Mouse (Mus musculus): ENCODE data around the gene Stard7.

Gene Stard7

DNA sequence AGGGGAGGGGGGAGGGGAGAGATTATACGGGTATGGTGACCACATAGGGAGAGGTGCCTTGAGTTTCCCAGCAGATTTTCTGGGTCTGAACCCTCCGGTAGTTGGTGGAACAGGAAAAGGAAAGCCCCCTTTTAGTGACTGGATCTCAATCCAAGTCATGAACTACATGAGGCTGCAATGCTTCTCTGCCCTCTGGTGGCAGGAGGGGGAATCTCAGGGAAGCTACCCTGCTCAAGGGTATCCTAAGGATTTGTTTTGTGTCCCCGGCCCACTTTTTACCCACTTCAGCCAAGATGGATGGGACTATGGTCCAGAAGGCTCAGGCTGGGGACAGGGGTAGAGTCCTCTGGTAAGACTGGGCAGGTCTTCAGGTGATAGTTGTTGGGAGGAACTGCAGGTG lies 71.1 kb downstream of the Stard7 start:
- in situ Hi-C loops (cut with MboI, MseI), result loop anchor here (5.0 kb wide), 1 partner anchor 34 kb away; no protein-coding TSS in a partner anchor

DNA sequence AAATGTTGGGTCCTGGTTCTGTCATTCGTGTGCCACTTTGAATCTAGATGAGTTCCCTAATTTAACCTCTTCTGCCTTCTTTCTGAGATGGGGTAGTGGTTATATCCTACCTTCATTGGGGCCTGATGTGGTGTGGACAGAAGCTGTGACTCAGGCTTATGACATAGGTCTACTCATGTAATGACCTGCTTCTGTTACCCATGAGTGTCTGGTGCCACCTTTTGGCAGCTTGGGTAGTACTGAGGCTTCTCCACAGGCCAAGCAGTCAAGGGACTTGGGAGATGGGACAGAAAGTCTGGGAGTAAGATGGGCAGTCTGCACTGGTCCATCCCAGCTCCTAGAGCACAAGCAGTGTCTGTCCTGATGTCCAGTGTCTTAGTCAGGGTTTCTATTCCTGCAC lies 76.3 kb downstream of the Stard7 start:
- in situ Hi-C loops (cut with MboI, MseI), result no loop called here

DNA sequence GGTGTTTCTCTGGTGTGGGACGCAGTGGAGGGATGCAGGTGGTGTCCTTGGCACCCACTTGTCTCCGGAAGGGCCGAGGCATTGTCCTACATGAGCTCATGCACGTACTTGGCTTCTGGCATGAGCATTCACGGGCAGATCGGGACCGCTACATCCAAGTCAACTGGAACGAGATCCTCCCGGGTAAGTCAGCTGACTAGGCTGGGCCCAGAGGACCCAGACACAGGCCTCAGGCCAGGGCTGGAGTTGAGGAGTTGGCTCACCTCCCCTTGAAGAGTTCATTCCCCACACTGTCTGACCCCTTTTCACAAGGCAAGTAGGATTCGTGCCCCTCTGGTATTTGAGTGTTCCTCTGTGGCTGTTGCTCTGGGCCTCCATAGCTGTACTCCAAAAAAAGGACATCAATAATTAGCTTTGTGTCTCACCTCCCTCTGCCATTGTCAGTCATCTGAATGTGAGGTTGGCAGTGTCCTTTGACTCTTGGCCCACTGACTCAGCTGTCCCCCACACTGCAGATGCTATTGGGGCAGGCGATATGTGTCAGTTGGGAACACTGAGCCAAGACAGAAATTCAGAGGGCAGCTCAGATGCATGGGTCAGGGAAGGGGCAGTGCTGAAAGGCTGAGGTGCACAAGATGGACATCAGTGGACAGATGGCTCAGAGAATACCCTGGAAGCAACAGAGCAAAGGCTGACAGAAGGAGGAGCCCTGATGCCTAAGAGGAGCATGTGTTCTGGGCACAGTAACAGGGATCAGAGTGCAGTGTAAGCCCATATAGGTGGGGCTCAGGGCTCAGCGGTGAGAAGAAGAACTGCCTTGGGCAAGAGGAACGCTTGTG lies 77.3 kb downstream of the Stard7 start:
- in situ Hi-C loops (cut with MboI, MseI), result no loop called here
